Mouse (Mus musculus): Measurements from ENCODE around the gene Stag1.

Gene Stag1

DNA sequence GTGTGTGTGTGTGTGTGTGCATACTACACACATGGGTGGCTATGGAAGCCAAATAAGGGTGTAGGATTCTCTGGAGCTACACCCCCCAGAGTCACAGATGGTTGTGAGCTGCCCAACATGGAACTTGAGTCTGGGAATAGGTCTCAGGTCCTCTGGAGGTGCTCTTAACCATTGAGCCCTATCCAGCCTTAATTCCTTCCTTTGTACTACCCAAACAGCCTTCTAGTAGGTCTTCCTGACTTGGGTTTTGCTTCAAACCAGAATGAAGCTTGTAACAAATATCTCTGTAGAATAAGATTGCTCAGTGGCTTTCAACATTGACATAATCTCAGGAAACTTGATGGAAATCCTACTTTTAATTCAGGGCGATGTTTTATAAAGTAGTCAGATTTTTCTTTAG, 7.9 kb downstream of the Stag1 start:
- DNase-seq (ENCODE audit: inconsistent age in 2 of 2, low spot score in 1 of 2), result no peak

DNA sequence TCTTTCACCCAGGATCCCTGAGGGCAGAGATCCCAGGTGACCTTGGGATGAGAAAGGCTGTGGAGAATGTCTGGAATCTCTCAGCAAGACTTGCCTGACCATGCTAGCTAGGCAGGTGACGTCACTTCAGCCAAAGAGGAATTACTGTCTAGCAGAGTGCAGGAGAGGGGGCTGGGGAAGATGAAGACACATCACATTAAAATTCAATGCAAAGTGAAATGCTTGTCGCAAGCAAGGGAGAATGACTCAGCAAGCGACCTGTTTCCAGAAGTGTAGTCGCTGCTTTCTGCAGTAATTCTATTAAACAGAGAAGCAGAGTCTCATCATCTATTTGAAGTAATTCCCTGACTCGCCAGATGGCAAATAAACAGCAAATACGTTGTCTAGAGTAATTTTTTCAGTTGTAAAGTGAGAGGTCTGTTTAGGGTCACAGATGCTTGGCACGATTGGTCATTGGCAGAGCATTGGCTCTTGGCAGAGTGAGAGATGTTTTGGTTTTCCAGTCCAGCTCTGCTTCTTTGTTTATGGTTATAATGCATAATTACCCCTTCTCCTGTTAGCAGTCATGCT, 8.5 kb downstream of the Stag1 start:
- DNase-seq (ENCODE audit: inconsistent age in 2 of 2, low spot score in 1 of 2), result peak; percentile 57 to 77

- DNase-seq (ENCODE audit: inconsistent age in 2 of 2, low spot score in 1 of 2), result no peak
These were observed 16.0 kb downstream of the Stag1 start for GRCm38 (mm10) chr9:100613501-100614071.

GRCm38 (mm10) chr9:100616947-100617346, 19.3 kb downstream of the Stag1 start:
- DNase-seq (ENCODE audit: inconsistent age in 2 of 2, low spot score in 1 of 2), result peak; percentile 26 to 77

- no peak for DNase-seq (ENCODE audit: inconsistent age in 2 of 2, low spot score in 1 of 2)
These were observed 28.7 kb downstream of the Stag1 start for GRCm38 (mm10) chr9:100626258-100626657.

DNA sequence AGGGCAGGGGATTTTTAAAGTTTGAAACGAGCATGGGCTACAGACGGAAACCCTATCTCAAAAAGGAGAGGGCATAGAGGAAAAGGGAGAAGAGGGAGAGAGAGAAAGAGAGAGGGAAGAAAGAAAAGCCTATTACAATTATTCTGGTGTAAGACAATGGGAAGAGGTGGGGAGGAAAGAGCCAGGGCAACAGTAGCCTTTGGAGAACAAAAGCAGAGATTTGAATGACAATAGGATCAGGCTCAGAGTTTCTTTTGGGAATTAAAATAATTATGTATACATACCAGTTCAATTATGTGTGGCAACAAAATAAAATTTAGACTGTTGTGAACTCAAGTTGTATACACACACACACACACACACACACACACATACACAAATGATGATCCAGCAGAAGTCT, 43.2 kb downstream of the Stag1 start:
- no peak for DNase-seq (ENCODE audit: inconsistent age in 2 of 2, low spot score in 1 of 2)

GRCm38 (mm10) chr9:100641391-100642085, 43.9 kb downstream of the Stag1 start:
- DNase-seq (ENCODE audit: inconsistent age in 2 of 2, low spot score in 1 of 2), result peak; percentile 14 to 50

DNA sequence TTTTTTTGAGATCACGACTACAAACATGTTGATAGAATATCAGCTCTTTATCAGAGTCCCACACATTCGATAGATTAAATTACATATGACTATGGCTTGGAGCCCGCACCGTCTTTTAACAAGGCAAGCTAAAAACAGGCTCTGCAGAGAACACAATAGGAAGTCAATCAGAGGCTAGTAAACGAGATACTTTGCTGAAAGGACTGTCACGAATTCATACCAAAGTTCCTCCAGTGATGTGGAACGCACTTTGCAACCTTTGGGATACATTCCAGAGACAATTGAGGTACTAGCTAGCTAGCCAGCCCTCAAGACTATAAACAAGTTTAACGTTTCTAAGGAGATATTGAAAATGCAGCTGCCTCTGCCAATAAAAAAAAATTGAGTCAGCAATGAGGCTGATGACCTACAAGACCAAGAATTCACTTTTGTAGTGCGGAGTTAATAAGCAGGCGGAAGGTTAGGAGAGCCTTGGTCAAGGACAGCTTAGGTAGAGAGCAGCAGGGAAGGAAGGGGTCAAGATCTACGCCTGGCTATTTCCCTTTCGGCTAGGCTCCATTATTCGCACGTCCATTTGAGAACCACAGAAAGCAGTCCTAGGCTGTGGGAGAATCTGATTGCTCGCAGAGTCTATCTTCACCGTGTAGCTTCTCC, 44.7 kb downstream of the Stag1 start:
- no peak for DNase-seq (ENCODE audit: inconsistent age in 2 of 2, low spot score in 1 of 2)

DNA sequence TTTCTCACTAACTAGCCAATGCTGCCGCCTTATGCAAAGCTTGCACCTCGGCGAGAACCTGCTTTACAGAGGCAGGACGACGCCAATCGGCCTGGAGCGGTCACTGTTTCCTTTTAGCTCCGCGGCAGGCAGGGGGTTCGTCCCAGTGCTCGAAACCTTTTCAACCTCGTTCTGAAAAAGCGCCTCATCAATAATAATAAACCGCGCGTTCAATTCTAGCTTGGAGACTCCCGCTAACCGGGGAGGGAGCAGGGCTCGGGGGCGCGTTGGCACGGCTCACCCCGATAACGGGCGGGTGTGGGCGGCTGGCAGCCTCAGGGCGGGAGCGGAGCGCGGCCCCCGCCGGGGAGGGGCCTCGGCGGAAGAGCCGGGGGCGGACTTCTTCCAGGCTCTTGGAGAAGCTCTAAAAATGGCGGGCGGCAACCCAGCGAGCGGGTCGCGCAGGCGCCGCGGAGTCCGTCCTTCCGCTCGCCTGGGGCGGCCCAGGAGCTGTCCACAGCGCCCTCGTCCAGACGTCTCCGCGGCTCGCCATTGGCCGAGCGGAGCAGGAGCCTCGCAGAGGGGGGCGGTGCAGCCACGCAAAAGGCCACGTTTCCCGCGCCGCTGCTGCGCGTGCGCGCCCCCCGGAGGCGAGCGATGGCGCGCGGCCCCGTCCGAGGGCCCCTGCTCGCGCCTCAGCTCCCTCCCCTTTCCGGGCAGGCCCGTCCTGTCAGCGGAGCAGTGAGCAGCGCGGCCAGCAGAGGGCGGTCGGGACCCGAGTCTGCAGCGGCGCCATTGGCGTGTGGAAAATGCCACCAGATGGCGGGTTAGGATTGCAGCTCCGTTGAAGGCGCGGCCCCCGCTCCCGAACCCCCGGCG, 45.5 kb downstream of the Stag1 start:
- DNase-seq (ENCODE audit: inconsistent age in 2 of 2, low spot score in 1 of 2), result peak; percentile 100

- peak; percentile 76 to 93 for DNase-seq (ENCODE audit: inconsistent age in 2 of 2, low spot score in 1 of 2)
These were observed 46.6 kb downstream of the Stag1 start for GRCm38 (mm10) chr9:100644071-100644771.

GRCm38 (mm10) chr9:100645026-100645940, 47.7 kb downstream of the Stag1 start:
- peak in 1 of 2 experiments; percentile 47 for DNase-seq (ENCODE audit: inconsistent age in 2 of 2, low spot score in 1 of 2)

DNA sequence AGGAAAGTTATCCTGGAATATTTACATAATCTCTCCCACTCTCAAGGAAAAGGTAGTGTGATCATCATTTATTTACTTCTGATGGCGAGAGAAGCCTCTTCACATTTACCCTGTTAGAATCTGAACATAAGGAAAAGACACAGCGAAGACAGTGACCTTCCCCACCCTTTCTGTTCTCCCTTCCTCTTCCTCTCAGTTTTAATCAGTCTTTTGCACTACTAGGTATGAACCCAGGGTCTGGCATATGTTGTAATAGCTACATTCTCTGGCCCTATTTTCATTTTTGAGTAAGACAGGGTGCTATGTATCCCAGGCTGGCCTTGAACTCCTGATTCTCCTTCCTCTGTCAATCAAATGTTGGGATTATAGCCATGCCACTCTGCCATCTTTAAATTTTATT, 48.7 kb downstream of the Stag1 start:
- DNase-seq (ENCODE audit: inconsistent age in 2 of 2, low spot score in 1 of 2), result no peak

- no peak for DNase-seq (ENCODE audit: inconsistent age in 2 of 2, low spot score in 1 of 2)
These were observed 50.3 kb downstream of the Stag1 start for GRCm38 (mm10) chr9:100647774-100648323.

DNA sequence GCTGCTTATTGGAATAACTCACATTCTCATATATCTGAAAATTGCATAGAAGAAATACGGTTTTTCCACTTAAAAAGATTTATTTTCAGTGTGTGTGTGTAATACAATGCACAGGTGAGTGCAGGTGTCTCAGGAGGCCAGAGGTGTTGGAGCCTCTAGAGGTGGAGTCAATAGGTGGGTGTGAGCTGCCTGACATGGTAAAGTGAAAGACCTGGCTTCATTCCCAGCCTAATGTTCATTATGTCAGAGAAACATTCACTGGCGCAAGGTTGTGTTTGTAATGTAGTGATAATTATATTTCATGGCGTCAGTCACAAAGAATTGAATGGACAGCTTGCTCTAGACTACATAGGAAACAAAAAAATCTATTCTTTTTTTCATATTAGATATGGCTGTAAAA, 56.5 kb downstream of the Stag1 start:
- no peak for DNase-seq (ENCODE audit: inconsistent age in 2 of 2, low spot score in 1 of 2)

- no peak for DNase-seq (ENCODE audit: inconsistent age in 2 of 2, low spot score in 1 of 2)
These were observed 58.5 kb downstream of the Stag1 start for GRCm38 (mm10) chr9:100656058-100656457.

GRCm38 (mm10) chr9:100660587-100660986, 63.0 kb downstream of the Stag1 start:
- DNase-seq (ENCODE audit: inconsistent age in 2 of 2, low spot score in 1 of 2), result no peak

DNA sequence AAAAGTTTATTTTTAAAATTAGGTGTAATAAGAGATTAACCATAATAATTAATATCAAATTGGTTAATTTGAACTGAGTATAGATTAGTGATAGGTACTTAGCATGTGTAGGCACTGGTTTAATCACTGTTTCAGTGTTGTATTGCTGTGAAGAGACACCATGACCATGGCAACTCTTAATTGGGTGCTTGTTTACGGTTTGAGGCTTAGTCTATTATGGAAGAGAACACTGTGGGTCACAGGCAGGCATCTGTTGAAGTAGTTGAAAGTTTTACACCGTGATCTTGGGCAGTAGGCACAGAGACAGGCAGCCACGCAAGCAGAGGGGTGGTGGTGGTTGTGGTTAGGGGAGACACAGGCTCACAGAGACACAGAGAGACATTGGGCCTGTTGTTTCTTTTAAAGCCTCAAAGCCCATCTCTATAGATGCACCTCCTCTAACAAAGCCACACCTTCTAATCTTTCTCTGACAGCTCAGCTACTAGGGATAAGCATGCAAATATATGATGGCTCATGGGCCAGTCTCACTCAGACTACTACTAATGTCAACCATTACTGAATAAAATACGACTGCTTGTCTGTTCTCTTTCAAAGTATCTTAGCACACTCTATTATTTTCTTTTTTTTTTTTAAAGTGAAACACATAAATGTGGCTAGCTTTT, 66.0 kb downstream of the Stag1 start:
- no peak for DNase-seq (ENCODE audit: inconsistent age in 2 of 2, low spot score in 1 of 2)

- DNase-seq (ENCODE audit: inconsistent age in 2 of 2, low spot score in 1 of 2), result no peak
These were observed 72.6 kb downstream of the Stag1 start for GRCm38 (mm10) chr9:100670151-100670550.

GRCm38 (mm10) chr9:100679036-100679435, 81.4 kb downstream of the Stag1 start:
- no peak for DNase-seq (ENCODE audit: inconsistent age in 2 of 2, low spot score in 1 of 2)
